Mouse (Mus musculus) ES-Bruce4 (cell line): ENCODE data around the gene Cggbp1. TPM values are rescaled to one million over a fixed set of nuclear protein-coding genes. Genes with fewer than 3 reads are reported as not detected.
A peak's percentile ranks its signal among the peaks of the same experiment; 100 is the strongest.

Experiments used
- H3K27ac ChIP-seq: 2 replicates; pipeline ENCODE4 v1.5.1; 2012; ENCODE audit warnings: low read length, inconsistent platforms; ENCODE audit not compliant: insufficient read depth
- H3K27me3 ChIP-seq: 2 replicates; pipeline ENCODE4 v1.6.1; 2012; ENCODE audit warnings: mild to moderate bottlenecking, low read length, inconsistent platforms; ENCODE audit not compliant: control insufficient read depth, poor library complexity, insufficient read depth, severe bottlenecking
- H3K36me3 ChIP-seq: 2 replicates; pipeline ENCODE4 v1.6.1; 2012; ENCODE audit warnings: inconsistent platforms, mild to moderate bottlenecking, low read length, moderate library complexity; ENCODE audit not compliant: control insufficient read depth, poor library complexity, insufficient read depth, severe bottlenecking
- H3K4me1 ChIP-seq: one replicate; pipeline ENCODE4 v1.8.1; 2011; ENCODE audit warnings: low read length; ENCODE audit not compliant: control insufficient read depth, insufficient read depth
- H3K4me3 ChIP-seq: 2 replicates; pipeline ENCODE4 v1.5.1; 2011; ENCODE audit warnings: low read depth, mild to moderate bottlenecking, low read length
- H3K9ac ChIP-seq: 2 replicates; pipeline ENCODE4 v1.6.1; 2012; ENCODE audit warnings: low read depth, mild to moderate bottlenecking, inconsistent platforms; ENCODE audit not compliant: poor library complexity, severe bottlenecking
- H3K9me3 ChIP-seq: replicated peaks from 2 replicates; pipeline ENCODE4 v1.6.1; 2012; ENCODE audit warnings: mild to moderate bottlenecking, low read length, inconsistent platforms; ENCODE audit not compliant: control insufficient read depth, poor library complexity, insufficient read depth, severe bottlenecking
- CTCF ChIP-seq: IDR thresholded peaks from one replicate; pipeline ENCODE4 v1.8.1; 2011; ENCODE audit warnings: low read depth, low read length
- EP300 ChIP-seq: IDR thresholded peaks from 2 replicates; pipeline ENCODE4 v1.6.1; 2011; ENCODE audit warnings: low read depth, low read length; ENCODE audit not compliant: insufficient read depth
- POLR2A ChIP-seq: IDR thresholded peaks from one replicate; pipeline ENCODE4 v1.8.1; 2011; ENCODE audit warnings: low read length; ENCODE audit not compliant: insufficient read depth
- polyA plus RNA-seq: library from polyadenylated mRNA; stranded (reverse); fragments of >200 nt; gene quantifications from 2 replicates; pipeline ENCODE4 v1.2.4, GENCODE M21; 2011; ENCODE audit warnings: low read depth; ENCODE audit not compliant: missing spikeins, insufficient read depth, insufficient read length

Gene Cggbp1
- polyA plus RNA-seq, 1 experiment: 72.9 TPM

DNA sequence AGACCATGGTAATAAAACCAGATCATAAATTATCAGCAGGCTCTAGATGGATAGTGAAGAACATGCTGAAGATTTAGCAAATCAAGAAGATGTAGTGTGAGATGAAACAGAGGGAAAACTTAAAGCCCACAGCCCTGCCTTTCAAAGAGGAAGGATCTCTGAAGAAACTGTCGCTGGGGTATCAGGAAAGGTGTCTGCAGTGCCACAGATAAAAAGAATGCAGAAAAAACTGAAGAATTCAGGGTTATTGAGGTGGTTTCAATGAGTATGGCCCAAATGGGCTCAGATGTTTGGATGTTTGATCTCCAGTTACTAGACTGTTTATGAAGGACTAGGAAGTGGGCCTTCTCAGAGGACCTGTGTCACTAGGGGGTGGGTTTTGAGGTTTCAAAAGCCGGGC lies 17.8 kb downstream of the Cggbp1 start:
- Histone ChIP-seq H3K27me3 (no peaks in the 10 kb centered on the region), H3K4me1 (no peaks in the 10 kb centered on the region), H3K27ac (peak overlapping the region; percentile 28; the same call in 1 of the 2 replicates), H3K9me3 (no peaks in the 10 kb centered on the region), H3K4me3 (no peak overlapping the region), H3K36me3 (no peaks in the 10 kb centered on the region), H3K9ac (no peak overlapping the region)
- TF ChIP-seq POLR2A: no peak
- TF ChIP-seq CTCF: no peak
- no peak for TF ChIP-seq EP300

DNA sequence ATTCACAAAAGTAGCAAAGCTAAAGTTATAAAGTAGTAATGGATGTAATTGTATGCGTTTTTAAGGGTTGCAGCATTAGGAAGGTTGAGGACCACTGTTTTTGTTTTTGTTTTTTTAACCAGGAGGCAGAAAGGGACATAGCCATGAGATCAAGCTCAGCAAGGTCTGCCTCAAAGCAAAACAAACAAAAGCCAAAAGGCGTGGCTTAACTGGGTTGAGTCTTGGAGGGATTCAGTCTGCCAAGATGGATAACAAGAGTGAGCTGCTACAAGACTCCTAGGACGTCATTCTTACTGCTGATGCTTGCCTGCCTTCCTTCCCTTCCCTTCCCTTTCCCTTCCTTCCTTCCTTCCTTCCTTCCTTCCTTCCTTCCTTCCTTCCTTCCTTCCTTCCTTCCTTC lies 20.5 kb downstream of the Cggbp1 start:
- H3K4me3 ChIP-seq: peak overlapping the region; percentile 16; the same call in 1 of the 2 replicates
- H3K4me1 ChIP-seq: peaks cover 3% of the 10 kb centered on the region
- H3K9ac ChIP-seq: 0 out of 2 replicates have a peak overlapping the region, but pooled peaks have one; percentile 73
- no peaks in the 10 kb centered on the region for H3K9me3 ChIP-seq
- no peaks in the 10 kb centered on the region for H3K36me3 ChIP-seq
- peak overlapping the region; percentile 91 for H3K27ac ChIP-seq
- TF ChIP-seq POLR2A (no peak), CTCF (no peak), EP300 (no peak)
- H3K27me3 ChIP-seq: no peaks in the 10 kb centered on the region

DNA sequence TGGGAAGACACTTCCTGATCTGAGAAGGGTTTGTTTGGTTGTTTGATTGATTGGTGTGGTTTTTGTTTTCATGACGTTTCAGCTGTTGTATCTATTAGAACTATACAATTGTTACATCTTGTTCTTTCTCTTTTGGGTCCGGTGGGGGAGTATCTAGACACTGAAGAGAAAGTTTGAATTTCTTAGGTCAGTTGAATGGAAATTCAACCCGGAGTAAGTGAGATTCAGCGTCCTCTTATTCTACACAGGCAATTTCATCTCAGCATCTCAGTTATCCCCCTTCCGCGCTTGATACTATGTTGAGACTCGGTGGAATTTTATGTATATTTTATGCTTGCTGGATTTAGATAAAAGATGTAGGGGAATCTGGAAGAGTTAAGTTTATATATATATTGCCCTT lies 21.0 kb downstream of the Cggbp1 start:
- Histone ChIP-seq H3K9ac (peak overlapping the region; percentile 73; the same call in 1 of the 2 replicates), H3K27me3 (no peaks in the 10 kb centered on the region), H3K4me3 (no peak overlapping the region), H3K4me1 (peaks cover 3% of the 10 kb centered on the region), H3K36me3 (no peaks in the 10 kb centered on the region), H3K27ac (peak overlapping the region; percentile 93), H3K9me3 (no peaks in the 10 kb centered on the region)
- TF ChIP-seq CTCF (no peak), POLR2A (no peak), EP300 (no peak)

DNA sequence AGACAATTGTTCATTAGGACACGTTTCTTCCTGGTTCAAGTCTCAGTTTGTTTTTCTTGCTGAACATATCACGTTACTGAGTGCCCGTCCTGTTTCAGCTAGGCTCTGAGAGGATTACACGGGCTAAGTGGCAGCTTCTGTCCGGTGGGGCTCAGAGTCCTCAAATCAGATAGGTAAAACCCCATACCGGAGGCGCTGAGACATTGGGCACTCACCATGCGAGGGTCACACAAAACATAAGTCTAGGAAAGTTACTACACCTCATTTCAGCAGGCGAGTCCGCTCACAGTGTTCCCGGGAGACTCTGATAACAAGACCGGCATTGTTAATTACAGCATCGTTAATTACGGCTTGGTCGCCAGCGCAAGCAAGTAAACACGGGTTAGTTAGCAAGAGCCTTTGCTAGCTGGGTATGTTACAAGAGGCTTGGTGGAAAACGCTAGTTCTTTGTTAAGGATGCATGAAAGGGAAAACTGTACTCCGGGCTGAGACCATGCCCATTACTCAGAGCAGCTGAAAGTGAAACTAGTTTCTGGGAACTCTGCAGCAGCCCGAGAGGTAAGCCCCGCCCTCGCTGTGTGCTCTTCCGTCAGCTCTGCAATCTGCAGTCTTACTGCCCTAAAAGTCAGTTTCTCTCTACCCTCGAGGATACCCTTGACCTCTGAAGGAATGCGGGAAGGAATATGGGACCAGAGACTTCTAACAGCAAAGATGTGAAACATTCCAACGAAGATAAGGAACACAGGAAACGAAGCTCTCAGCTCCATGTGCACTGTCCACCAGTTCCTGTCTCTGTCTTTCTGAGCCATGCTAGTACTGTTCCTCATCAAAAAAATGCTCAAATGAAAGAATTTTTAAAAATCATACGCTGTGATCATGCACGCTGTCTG lies 21.9 kb downstream of the Cggbp1 start:
- Histone ChIP-seq H3K9me3 (no peaks in the 10 kb centered on the region), H3K27me3 (no peaks in the 10 kb centered on the region), H3K4me1 (peaks cover 7% of the 10 kb centered on the region), H3K27ac (peak overlapping the region; percentile 90), H3K4me3 (peak overlapping the region; percentile 89), H3K36me3 (no peaks in the 10 kb centered on the region), H3K9ac (peak overlapping the region; percentile 73)
- TF ChIP-seq CTCF (no peak), EP300 (peak; percentile 85)

DNA sequence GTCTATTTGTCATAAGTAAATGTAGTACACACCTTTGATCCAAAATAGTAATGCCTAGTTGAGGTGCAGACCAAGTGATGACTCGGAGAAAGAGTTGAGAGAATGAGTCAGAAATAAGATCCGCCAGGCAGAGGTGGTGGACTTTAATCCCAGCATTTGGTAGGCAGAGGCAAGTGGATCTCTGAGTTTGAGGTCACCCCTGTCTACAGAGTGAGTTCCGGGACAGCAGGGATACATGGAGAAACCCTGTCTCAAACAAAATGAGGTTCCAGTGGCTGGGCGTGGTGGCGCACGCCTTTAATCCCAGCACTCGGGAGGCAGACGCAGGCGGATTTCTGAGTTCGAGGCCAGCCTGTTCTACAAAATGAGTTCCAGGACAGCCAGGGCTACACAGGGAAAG lies 23.6 kb downstream of the Cggbp1 start:
- Histone ChIP-seq H3K9me3 (no peaks in the 10 kb centered on the region), H3K36me3 (no peaks in the 10 kb centered on the region), H3K4me3 (no peak overlapping the region), H3K27me3 (no peaks in the 10 kb centered on the region), H3K9ac (no peak overlapping the region), H3K4me1 (peaks cover 8% of the 10 kb centered on the region), H3K27ac (peak overlapping the region; percentile 99)
- no peak for TF ChIP-seq EP300
- TF ChIP-seq POLR2A: no peak
- TF ChIP-seq CTCF: no peak

DNA sequence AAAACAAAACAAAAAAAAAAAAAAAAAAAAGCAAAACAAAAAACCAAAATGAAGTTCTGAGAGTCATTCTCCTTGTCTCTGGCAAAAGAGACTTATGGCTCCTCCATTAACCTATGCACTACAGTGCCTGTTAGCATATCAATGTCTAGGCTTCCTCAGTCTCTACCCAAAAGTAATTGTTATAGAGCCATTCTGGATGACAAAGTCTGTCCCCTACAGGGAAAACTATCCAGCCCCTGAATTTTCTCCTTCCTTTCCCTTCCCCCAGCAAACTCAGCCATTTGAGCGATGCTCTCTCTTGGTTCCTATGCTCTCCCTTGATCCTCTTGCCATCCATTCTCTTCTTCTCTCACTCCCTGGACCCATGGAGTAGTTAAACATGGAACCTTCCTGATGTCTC lies 24.0 kb downstream of the Cggbp1 start:
- Histone ChIP-seq H3K9ac (0 out of 2 replicates have a peak overlapping the region, but pooled peaks have one; percentile 29), H3K27ac (peak overlapping the region; percentile 99), H3K36me3 (no peaks in the 10 kb centered on the region), H3K4me3 (no peak overlapping the region), H3K4me1 (peaks cover 8% of the 10 kb centered on the region), H3K9me3 (no peaks in the 10 kb centered on the region), H3K27me3 (no peaks in the 10 kb centered on the region)
- TF ChIP-seq POLR2A: no peak
- no peak for TF ChIP-seq EP300
- TF ChIP-seq CTCF: no peak
